Mouse (Mus musculus) neutrophil, adult 83 days (primary cell): ENCODE results near the gene Trpv2. TPM values are rescaled to one million over a fixed set of nuclear protein-coding genes. Genes with fewer than 3 reads are reported as not detected.

Experiments
- total RNA-seq, 2 experiments: library from RNA; stranded (reverse); gene quantifications; one replicate each; pipeline ENCODE4 v1.2.4; 2023

Trpv2 gene
- total RNA-seq: 10 to 100 TPM; 42.1 to 49.3 TPM

GRCm38 (mm10) chr11:62573959-62574702 lies at the start of gene Trpv2:
Trpv2 (plus strand) TSS chr11:62574486.

GRCm38 (mm10) chr11:62539089-62539890 lies 35.0 kb upstream of the Trpv2 start, which contains the start of gene Cenpv:
Cenpv (minus strand) TSS chr11:62539261.

GRCm38 (mm10) chr11:62550727-62551225 lies 23.5 kb upstream of the Trpv2 start, which contains the start of gene Ubb:
Ubb (plus strand) TSS chr11:62551171.

GRCm38 (mm10) chr11:62647661-62648590 lies 73.6 kb downstream of the Trpv2 start, which contains the start of gene Lrrc75a:
Lrrc75a (minus strand) TSS chr11:62648523.

GRCm38 (mm10) chr11:62648591-62649391 lies 74.5 kb downstream of the Trpv2 start, which contains the start of gene Mmgt2:
Mmgt2 (plus strand) TSS chr11:62648664.

Other genes with a start within 250 kb of the Trpv2 start
- gene Pigl, start 116.0 kb upstream of the Trpv2 start, total RNA-seq: 10 to 100 TPM; 10.8 to 11.9 TPM
- 100 to 1,000 TPM; 350 to 402 TPM for gene Ncor1, start 115.9 kb upstream of the Trpv2 start, total RNA-seq
- 1 to 10 TPM; 3.9 to 7.8 TPM for gene Cenpv, start 35.2 kb upstream of the Trpv2 start, total RNA-seq
- gene Ubb, start 23.3 kb upstream of the Trpv2 start, total RNA-seq: 1,000 to 10,000 TPM; 1,679 to 1,929 TPM
- gene Lrrc75a, start 74.0 kb downstream of the Trpv2 start, total RNA-seq: 1 to 10 TPM; 1.7 to 1.9 TPM
- gene Mmgt2, start 74.2 kb downstream of the Trpv2 start, total RNA-seq: 10 to 100 TPM; 10.7 to 11.7 TPM
- under 1 TPM; 0.44 to 0.84 TPM for gene Zfp287, start 157.4 kb downstream of the Trpv2 start, total RNA-seq
- gene Gm10428, start 178.6 kb downstream of the Trpv2 start, total RNA-seq: not detected
- gene Zfp286, start 215.0 kb downstream of the Trpv2 start, total RNA-seq: under 1 TPM in 1 of 2 experiments, not detected in 1; 0.13 TPM
- 10 to 100 TPM; 12.7 to 17.2 TPM for gene Trim16, start 245.7 kb downstream of the Trpv2 start, total RNA-seq